Mouse (Mus musculus): ENCODE data around the gene Abhd14b. TPM values are rescaled to one million over a fixed set of nuclear protein-coding genes. Genes with fewer than 3 reads are reported as not detected.

Abhd14b gene
- polyA plus RNA-seq, 1 experiment from 2014 or later, result 15.4 TPM

GRCm38 (mm10) chr9:106460401-106461025, 13.3 kb downstream of the Abhd14b start:
- 92% methylated on average over 16 of the region's 18 CpGs for WGBS (ENCODE audit: missing documents)
- H3K4me3 ChIP-seq (ENCODE audit: inconsistent target), result no peak overlapping the region
- no peaks in the 10 kb centered on the region for H3K36me3 ChIP-seq (ENCODE audit: inconsistent target)
- no peaks in the 10 kb centered on the region for H3K79me2 ChIP-seq (ENCODE audit: inconsistent target)
- H3K27ac ChIP-seq, result no peak overlapping the region

- 95% methylated on average over 9 of the region's 9 CpGs for WGBS (ENCODE audit: missing documents)
- H3K4me3 ChIP-seq (ENCODE audit: inconsistent target), result no peak overlapping the region
- no peaks in the 10 kb centered on the region for H3K79me2 ChIP-seq (ENCODE audit: inconsistent target)
- no peak overlapping the region for H3K27ac ChIP-seq
- H3K36me3 ChIP-seq (ENCODE audit: inconsistent target), result no peaks in the 10 kb centered on the region
These were observed 13.8 kb downstream of the Abhd14b start for GRCm38 (mm10) chr9:106461026-106461415.

GRCm38 (mm10) chr9:106461641-106462429, 14.6 kb downstream of the Abhd14b start:
- WGBS (ENCODE audit: missing documents), result 91% methylated on average over 15 of the region's 16 CpGs
- Histone ChIP-seq H3K79me2 (ENCODE audit: inconsistent target) (no peaks in the 10 kb centered on the region), H3K4me3 (ENCODE audit: inconsistent target) (no peak overlapping the region), H3K27ac (no peak overlapping the region), H3K36me3 (ENCODE audit: inconsistent target) (no peaks in the 10 kb centered on the region)

- Histone ChIP-seq H3K36me3 (ENCODE audit: inconsistent target) (no peaks in the 10 kb centered on the region), H3K4me3 (ENCODE audit: inconsistent target) (no peak overlapping the region), H3K27ac (no peak overlapping the region), H3K79me2 (ENCODE audit: inconsistent target) (no peaks in the 10 kb centered on the region)
- 96% methylated on average over 8 of the region's 12 CpGs for WGBS (ENCODE audit: missing documents)
These were observed 15.2 kb downstream of the Abhd14b start for GRCm38 (mm10) chr9:106462430-106462800.

DNA sequence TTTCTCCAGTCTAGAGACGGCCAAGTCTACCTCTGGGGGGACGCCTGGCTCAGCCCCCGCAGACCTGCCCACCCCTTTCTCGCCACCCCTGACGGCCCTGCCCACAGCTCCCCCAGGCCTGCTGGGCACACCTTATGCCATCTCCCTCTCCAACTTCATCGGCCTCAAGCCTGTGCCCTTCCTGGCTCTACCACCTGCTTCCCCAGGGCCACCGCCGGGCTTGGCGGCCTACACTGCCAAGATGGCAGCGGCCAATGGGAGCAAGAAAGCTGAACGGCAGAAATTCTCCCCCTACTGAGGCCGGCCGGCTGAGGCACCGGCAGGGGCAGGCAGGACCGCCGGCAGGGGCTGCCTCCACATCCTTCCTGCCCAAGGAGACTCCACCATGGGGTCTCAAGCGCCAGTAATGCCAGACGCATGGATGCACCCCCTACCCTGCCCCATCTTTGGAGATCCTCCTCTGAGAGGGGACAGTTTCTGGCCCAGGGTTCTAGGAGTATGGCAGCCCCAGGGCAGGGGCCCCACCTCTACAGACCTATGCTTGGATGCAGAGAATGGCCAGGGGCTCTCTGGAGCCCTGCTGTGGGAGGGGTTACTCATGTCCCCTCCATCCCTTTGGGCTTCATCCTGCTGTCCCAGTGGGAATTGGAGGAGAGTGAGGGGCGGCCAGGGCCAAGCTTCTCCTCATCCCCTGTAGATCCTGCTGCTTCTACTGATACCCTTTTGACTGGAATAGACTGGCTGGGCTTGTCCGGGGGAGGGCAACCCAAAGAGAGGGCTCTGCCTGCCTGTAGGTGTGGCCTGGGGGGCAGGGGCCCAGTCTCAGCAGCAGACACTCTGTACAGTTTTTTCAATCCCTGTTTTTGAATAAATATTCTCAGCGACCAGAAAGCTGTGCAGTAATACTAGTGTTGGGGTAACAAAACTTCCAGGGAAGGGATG, 16.1 kb downstream of the Abhd14b start:
- Histone ChIP-seq H3K27ac (no peak overlapping the region), H3K79me2 (ENCODE audit: inconsistent target) (no peaks in the 10 kb centered on the region), H3K4me3 (ENCODE audit: inconsistent target) (no peak overlapping the region), H3K36me3 (ENCODE audit: inconsistent target) (no peaks in the 10 kb centered on the region)
- WGBS (ENCODE audit: missing documents), result 94% methylated on average over 21 of the region's 21 CpGs

DNA sequence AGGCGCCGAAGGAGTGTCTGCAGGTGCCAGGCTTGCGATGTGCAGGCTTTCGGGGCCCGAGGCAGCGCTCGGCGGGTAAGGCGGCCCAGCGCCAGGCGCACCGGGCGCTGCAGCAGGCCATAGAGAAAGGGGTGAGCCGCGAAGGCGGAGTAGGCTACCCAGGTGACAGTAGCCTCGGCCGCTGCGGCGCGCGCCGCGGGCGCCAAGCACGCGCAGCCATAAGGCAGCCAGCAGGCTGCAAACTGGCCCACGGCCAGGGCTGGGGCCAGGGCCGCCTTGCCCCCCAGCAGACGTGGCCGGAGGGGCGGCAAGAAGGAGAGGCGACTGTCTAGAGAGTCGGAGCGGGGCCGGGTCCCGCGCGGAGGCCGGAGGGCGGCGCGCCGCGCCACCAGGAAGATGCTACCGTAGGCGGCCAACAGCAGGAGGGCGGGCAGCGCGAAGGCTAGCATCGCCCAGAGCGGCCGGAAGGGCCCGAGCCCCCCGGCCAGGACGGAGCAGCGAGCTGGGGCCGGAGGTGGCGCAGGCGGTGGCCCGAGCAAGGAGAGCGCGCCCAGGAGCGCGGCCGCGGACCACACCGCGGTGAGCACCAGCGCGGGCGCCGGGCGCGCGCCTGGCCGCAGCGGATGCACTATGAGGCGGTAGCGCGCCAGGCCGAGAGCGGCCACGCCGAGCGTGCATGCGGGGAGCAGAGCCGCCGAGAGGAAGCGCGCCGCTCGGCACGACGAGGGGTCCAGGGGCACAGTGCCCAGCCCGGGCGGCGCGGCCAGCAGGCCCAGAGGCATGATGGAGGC, 17.7 kb downstream of the Abhd14b start:
- Histone ChIP-seq H3K36me3 (ENCODE audit: inconsistent target) (no peaks in the 10 kb centered on the region), H3K27ac (no peak overlapping the region), H3K4me3 (ENCODE audit: inconsistent target) (no peak overlapping the region), H3K79me2 (ENCODE audit: inconsistent target) (no peaks in the 10 kb centered on the region)
- WGBS (ENCODE audit: missing documents), result 4% methylated on average over 75 of the region's 99 CpGs

DNA sequence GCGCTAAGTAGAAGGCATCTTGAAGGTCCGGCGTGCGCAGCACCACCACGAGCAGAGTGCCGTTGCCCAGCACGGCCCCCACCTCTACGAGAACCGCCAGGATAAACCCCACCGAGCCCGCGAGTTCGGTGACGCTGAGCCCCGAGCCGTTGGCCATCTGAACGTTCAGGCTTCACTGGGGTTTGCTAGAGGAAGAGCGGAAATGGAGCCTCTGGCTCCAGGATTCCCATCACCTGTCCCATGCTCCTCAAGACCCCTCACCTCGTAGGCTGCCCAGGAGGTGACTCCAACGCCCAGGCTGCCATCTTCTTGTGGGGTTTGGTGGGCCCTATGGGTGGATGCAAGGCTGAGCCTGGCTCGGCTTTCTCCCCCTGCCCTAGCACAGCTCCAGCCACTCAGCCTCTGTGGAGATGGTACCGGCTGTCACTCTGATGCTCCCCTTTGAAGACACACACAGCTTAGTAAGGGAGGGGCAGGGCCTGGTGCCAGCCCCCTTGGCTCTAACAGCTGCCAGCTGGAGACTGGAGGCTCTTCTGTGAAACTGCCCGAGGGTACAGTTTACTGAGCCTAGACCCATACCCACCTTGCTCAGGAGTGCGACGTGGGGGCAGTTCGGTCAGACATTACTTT, 18.4 kb downstream of the Abhd14b start, which contains the start of gene Gpr62:
Gpr62 (minus strand) TSS at position 368 of the 630 bp plus-strand sequence.
- WGBS (ENCODE audit: missing documents), result 41% methylated on average over 17 of the region's 26 CpGs
- Histone ChIP-seq H3K36me3 (ENCODE audit: inconsistent target) (no peaks in the 10 kb centered on the region), H3K79me2 (ENCODE audit: inconsistent target) (no peaks in the 10 kb centered on the region), H3K4me3 (ENCODE audit: inconsistent target) (no peak within 1 kb of the TSS), H3K27ac (no peak within 1 kb of the TSS)

DNA sequence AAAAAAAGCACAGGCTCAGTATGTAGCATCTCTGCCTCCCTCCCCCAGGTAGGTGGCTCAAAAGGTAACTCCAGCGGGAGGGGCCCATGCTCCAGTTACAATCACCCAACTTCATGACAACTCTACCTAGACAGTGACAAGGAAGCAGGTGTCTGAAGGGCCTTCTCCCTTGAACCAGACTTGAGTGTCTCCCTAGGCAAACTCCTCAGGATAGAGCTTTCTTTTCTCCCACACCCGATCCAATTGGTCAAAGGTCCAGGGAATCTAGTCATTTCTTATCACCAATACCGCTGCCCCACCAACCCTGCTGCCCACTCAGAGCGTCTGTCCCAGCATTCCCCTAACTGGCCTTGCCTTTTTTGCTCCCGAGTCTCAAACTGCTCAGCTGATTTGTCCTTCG, 19.5 kb downstream of the Abhd14b start:
- Histone ChIP-seq H3K4me3 (ENCODE audit: inconsistent target) (no peak overlapping the region), H3K27ac (no peak overlapping the region), H3K79me2 (ENCODE audit: inconsistent target) (no peaks in the 10 kb centered on the region), H3K36me3 (ENCODE audit: inconsistent target) (no peaks in the 10 kb centered on the region)
- 86% methylated on average over 6 of the region's 6 CpGs for WGBS (ENCODE audit: missing documents)

DNA sequence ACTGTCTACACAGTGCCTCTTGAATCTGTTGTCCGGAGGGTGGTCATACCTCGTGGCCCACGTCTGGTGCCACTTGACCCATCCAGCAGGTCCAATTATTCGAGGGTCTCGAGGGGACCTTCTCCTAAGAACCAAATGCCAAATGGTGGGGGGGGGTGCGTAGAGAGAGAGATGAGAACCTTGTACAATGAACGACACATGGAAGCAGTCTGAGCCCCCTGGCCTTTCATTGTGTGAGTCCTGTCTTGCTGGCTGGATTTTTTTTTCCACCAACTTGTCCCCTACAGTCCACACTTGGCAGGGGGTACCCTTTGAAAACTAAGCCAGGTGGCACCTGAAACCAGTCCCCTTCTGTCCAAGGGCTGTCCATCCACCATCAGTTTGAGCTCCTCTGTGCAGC, 20.5 kb downstream of the Abhd14b start:
- no peaks in the 10 kb centered on the region for H3K79me2 ChIP-seq (ENCODE audit: inconsistent target)
- H3K27ac ChIP-seq, result no peak overlapping the region
- WGBS (ENCODE audit: missing documents), result 93% methylated on average over 7 of the region's 7 CpGs
- no peaks in the 10 kb centered on the region for H3K36me3 ChIP-seq (ENCODE audit: inconsistent target)
- no peak overlapping the region for H3K4me3 ChIP-seq (ENCODE audit: inconsistent target)

GRCm38 (mm10) chr9:106469317-106469716, 22.1 kb downstream of the Abhd14b start:
- no peak overlapping the region for H3K4me3 ChIP-seq (ENCODE audit: inconsistent target)
- 45% methylated on average over 6 of the region's 6 CpGs for WGBS (ENCODE audit: missing documents)
- H3K36me3 ChIP-seq (ENCODE audit: inconsistent target), result peaks cover 8% of the 10 kb centered on the region; the same call in 1 of the 2 replicates

GRCm38 (mm10) chr9:106469776-106470175, 22.5 kb downstream of the Abhd14b start:
- no peak overlapping the region for H3K4me3 ChIP-seq (ENCODE audit: inconsistent target)
- H3K36me3 ChIP-seq (ENCODE audit: inconsistent target), result peaks cover 8% of the 10 kb centered on the region; the same call in 1 of the 2 replicates
- 32% methylated on average over 9 of the region's 9 CpGs for WGBS (ENCODE audit: missing documents)
- no peak overlapping the region for H3K27ac ChIP-seq
- H3K79me2 ChIP-seq (ENCODE audit: inconsistent target), result peaks cover under 1% of the 10 kb centered on the region; the same call in 1 of the 2 replicates

More at GRCm38 (mm10) chr9:106469317-106469716, 22.1 kb downstream of the Abhd14b start:
- H3K79me2 ChIP-seq (ENCODE audit: inconsistent target), result no peaks in the 10 kb centered on the region; the same call in 1 of the 2 replicates
- no peak overlapping the region for H3K27ac ChIP-seq

- peaks cover 8% of the 10 kb centered on the region; the same call in 1 of the 2 replicates for H3K36me3 ChIP-seq (ENCODE audit: inconsistent target)
- H3K79me2 ChIP-seq (ENCODE audit: inconsistent target), result peaks cover 12% of the 10 kb centered on the region
- H3K27ac ChIP-seq, result no peak overlapping the region
- H3K4me3 ChIP-seq (ENCODE audit: inconsistent target), result no peak overlapping the region
- 93% methylated on average over 13 of the region's 14 CpGs for WGBS (ENCODE audit: missing documents)
These were observed 23.9 kb downstream of the Abhd14b start for GRCm38 (mm10) chr9:106470991-106471750.

DNA sequence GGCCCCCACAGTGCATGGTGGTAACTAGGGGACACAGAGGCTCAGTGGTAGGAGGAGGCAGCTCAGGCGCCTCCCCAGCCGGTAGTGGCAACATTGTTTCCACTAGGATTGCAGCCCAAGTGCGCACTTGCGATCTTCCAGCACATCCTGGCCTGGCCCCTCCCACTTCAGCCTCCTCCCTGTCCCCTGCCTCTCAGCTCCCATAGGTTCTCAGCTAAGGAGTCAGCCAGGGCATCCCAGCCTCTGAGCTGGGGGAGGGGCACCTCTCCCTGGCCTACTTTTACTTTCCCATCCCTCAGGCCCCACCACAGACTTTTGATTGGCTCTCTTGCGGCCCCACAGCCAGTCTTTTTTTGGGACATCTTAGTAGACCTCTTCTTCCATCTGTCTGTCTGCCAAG, 24.6 kb downstream of the Abhd14b start:
- Histone ChIP-seq H3K79me2 (ENCODE audit: inconsistent target) (peaks cover 12% of the 10 kb centered on the region), H3K27ac (no peak overlapping the region), H3K4me3 (ENCODE audit: inconsistent target) (no peak overlapping the region), H3K36me3 (ENCODE audit: inconsistent target) (peaks cover 8% of the 10 kb centered on the region; the same call in 1 of the 2 replicates)
- 97% methylated on average over 5 of the region's 5 CpGs for WGBS (ENCODE audit: missing documents)
